Mouse (Mus musculus): Measurements from ENCODE around the gene Chchd6.

- TF ChIP-seq POLR2A (IDR thresholded peaks at IDR 0.05; ENCODE audit: low read depth, low read length) (no peak), CTCF (IDR thresholded peaks at IDR 0.05; ENCODE audit: extremely low read depth, insufficient read depth, insufficient read length, insufficient replicate concordance) (no peak)
Measured at GRCm38 (mm10) chr6:89563381-89563780, 32.1 kb downstream of the Chchd6 start.
